Mouse (Mus musculus): Measurements from ENCODE around the gene Gm16223.

GRCm38 (mm10) chr5:42168785-42169184, 101.0 kb downstream of the Gm16223 start:
- TF ChIP-seq CTCF (conservative IDR thresholded peaks at IDR 0.05; ENCODE audit: low read length) (no peak), NANOG (IDR thresholded peaks at IDR 0.05; ENCODE audit: borderline replicate concordance, low read length) (no peak), POU5F1 (IDR thresholded peaks at IDR 0.05; ENCODE audit: borderline replicate concordance, low read length) (no peak)
